Mouse (Mus musculus) retina, embryonic 14.5 days (tissue): ENCODE measurements around the gene Gse1.

Experiments used
- DNase-seq: peaks from one replicate; pipeline ENCODE4 v3.0.0-alpha.2; 2015; ENCODE audit warnings: low spot score

The Gse1 gene

GRCm38 (mm10) chr8:120243222-120243621 is 15.0 kb downstream of the Gse1 start:
- no peak for DNase-seq

GRCm38 (mm10) chr8:120243916-120244451 is 15.7 kb downstream of the Gse1 start:
- DNase-seq, result no peak

- DNase-seq, result no peak
Observed at GRCm38 (mm10) chr8:120244553-120244952, 16.3 kb downstream of the Gse1 start.

- no peak for DNase-seq
Observed at GRCm38 (mm10) chr8:120247618-120248017, 19.4 kb downstream of the Gse1 start.

- DNase-seq, result no peak
Observed at GRCm38 (mm10) chr8:120248031-120248430, 19.8 kb downstream of the Gse1 start.

GRCm38 (mm10) chr8:120248451-120248850 is 20.2 kb downstream of the Gse1 start:
- DNase-seq, result no peak

GRCm38 (mm10) chr8:120249800-120250336 is 21.6 kb downstream of the Gse1 start:
- no peak for DNase-seq

GRCm38 (mm10) chr8:120250750-120251410 is 22.6 kb downstream of the Gse1 start:
- peak; percentile 47 for DNase-seq

GRCm38 (mm10) chr8:120251411-120252035 is 23.3 kb downstream of the Gse1 start:
- no peak for DNase-seq

GRCm38 (mm10) chr8:120253626-120254025 is 25.4 kb downstream of the Gse1 start:
- no peak for DNase-seq

- no peak for DNase-seq
Observed at GRCm38 (mm10) chr8:120255406-120255987, 27.2 kb downstream of the Gse1 start.

- no peak for DNase-seq
Observed at GRCm38 (mm10) chr8:120256958-120257357, 28.7 kb downstream of the Gse1 start.

- DNase-seq, result no peak
Observed at GRCm38 (mm10) chr8:120259206-120259605, 30.9 kb downstream of the Gse1 start.

GRCm38 (mm10) chr8:120260677-120261076 is 32.4 kb downstream of the Gse1 start:
- DNase-seq, result no peak

- DNase-seq, result no peak
Observed at GRCm38 (mm10) chr8:120261338-120262120, 33.3 kb downstream of the Gse1 start.

- no peak for DNase-seq
Observed at GRCm38 (mm10) chr8:120263879-120264278, 35.6 kb downstream of the Gse1 start.

- no peak for DNase-seq
Observed at GRCm38 (mm10) chr8:120264388-120264943, 36.2 kb downstream of the Gse1 start.

- DNase-seq, result peak; percentile 59
Observed at GRCm38 (mm10) chr8:120264944-120265453, 36.7 kb downstream of the Gse1 start.

- DNase-seq, result peak; percentile 74
Observed at GRCm38 (mm10) chr8:120265471-120265870, 37.2 kb downstream of the Gse1 start.

- DNase-seq, result no peak
Observed at GRCm38 (mm10) chr8:120268541-120268980, 40.3 kb downstream of the Gse1 start.

GRCm38 (mm10) chr8:120270449-120270848 is 42.2 kb downstream of the Gse1 start:
- DNase-seq, result no peak
